Mouse (Mus musculus): ENCODE data around the gene Gm45062. TPM values are rescaled to one million over a fixed set of nuclear protein-coding genes. Genes with fewer than 3 reads are reported as not detected.
A peak's percentile ranks its signal among the peaks of the same experiment; 100 is the strongest.

Gene Gm45062
- total and polyA plus RNA-seq, 2 experiments from 2014 or later = 3.0 TPM; not detected in 1

DNA sequence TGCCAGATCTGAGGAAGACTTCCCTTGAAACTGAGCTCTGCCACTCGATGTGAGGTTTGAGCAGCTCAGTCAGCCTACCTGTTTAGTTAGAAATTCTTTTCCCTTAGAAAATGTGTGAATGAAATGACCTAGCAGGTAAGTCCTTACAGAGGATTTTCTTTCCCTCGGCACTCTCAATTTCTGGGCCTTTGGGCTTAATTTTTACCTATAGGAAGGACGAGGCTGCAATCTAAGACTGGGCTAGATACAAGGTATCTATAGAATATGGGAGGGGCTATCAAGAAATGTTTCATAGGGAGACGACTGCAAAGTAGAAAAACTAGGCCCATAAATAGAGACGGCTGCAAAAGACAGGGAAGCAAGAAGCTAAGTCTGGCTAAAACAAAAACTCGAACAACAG lies 934 bp upstream of the Gm45062 start:
- Histone ChIP-seq H3K4me2 (ENCODE audit: low read depth, low read length) (peak overlapping the region; percentile 77), H3K9me3 (replicated peaks; ENCODE audit: control insufficient read depth, low read length) (no peaks in the 10 kb centered on the region), H3K4me3 (ENCODE audit: low read depth, low read length) (peak overlapping the region; percentile 62), H3K4me1 (ENCODE audit: control insufficient read depth, insufficient read depth) (peaks cover 8% of the 10 kb centered on the region), H3K27me3 (ENCODE audit: control insufficient read depth, insufficient read depth, low read length) (no peaks in the 10 kb centered on the region), H3K27ac (ENCODE audit: low read depth) (peak overlapping the region; percentile 70), H3K9ac (replicated peaks; ENCODE audit: low read depth, low read length) (peak overlapping the region; percentile 76), H3K36me3 (replicated peaks; ENCODE audit: control insufficient read depth, insufficient read depth, low read length) (peaks cover 15% of the 10 kb centered on the region; the same call in 1 of the 2 replicates)
- WGBS = 6% methylated on average over 6 of the region's 6 CpGs
- DNase-seq (ENCODE audit: low spot score) = no peak
- no peak for TF ChIP-seq CTCF (IDR thresholded peaks at IDR 0.05; ENCODE audit: low read depth)
- TF ChIP-seq EP300 (IDR thresholded peaks at IDR 0.05; ENCODE audit: low read depth) = no peak
- no peak for ATAC-seq (ENCODE audit: insufficient read depth, low read depth)

DNA sequence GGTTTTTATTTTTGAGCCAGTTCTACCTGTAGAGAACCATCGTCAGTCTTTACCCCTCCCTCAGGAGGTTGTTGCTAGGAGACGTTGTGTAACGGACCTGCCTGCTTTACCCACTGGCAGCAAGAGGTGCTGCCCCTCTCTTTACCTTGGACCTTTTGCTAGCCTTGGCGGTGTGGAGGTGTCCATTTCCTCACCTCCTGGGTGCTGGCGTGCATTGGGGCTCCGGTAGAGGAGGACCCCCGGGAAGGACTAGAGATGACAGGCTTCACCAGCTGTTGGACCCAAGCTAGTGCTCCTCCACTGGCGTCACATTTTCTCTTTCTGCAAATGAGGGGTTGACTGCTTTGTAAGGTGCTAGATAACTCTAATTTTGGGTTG lies 406 bp downstream of the Gm45062 start:
- H3K27ac ChIP-seq (ENCODE audit: low read depth) = peak overlapping the region; percentile 28
- WGBS = 0% methylated on average over 8 of the region's 8 CpGs
- peaks cover 12% of the 10 kb centered on the region; the same call in 1 of the 2 replicates for H3K36me3 ChIP-seq (replicated peaks; ENCODE audit: control insufficient read depth, insufficient read depth, low read length)
- no peak for TF ChIP-seq EP300 (IDR thresholded peaks at IDR 0.05; ENCODE audit: low read depth)
- TF ChIP-seq CTCF (IDR thresholded peaks at IDR 0.05; ENCODE audit: low read depth) = no peak
- H3K4me2 ChIP-seq (ENCODE audit: low read depth, low read length) = peak overlapping the region; percentile 69
- ATAC-seq (ENCODE audit: insufficient read depth, low read depth) (no peak), DNase-seq (ENCODE audit: low spot score) (no peak)
- no peaks in the 10 kb centered on the region for H3K9me3 ChIP-seq (replicated peaks; ENCODE audit: control insufficient read depth, low read length)
- H3K9ac ChIP-seq (replicated peaks; ENCODE audit: low read depth, low read length) = peak overlapping the region; percentile 57
- H3K4me3 ChIP-seq (ENCODE audit: low read depth, low read length) = peak overlapping the region; percentile 62
- no peaks in the 10 kb centered on the region for H3K27me3 ChIP-seq (ENCODE audit: control insufficient read depth, insufficient read depth, low read length)
- peaks cover 8% of the 10 kb centered on the region for H3K4me1 ChIP-seq (ENCODE audit: control insufficient read depth, insufficient read depth)

DNA sequence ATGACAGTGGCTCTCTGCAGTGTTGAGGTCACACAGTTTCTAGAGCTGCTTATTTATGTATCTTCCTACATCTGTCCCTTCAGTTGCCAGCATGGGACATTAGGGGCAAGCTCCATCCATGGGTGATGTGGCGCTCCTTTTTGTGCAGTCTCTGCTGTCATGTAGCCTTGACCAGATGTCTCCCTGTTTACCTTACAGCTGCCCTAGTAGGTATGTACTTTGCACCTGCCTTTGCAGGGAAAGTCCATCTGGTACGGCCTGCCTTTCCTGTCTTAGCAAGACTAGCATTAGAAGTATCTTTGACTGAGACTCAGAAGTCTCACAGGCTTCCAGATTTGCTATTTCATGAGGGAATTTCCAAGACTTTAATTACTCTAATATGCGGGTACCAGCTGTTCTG lies 11.8 kb downstream of the Gm45062 start:
- Histone ChIP-seq H3K27ac (ENCODE audit: low read depth) (no peak overlapping the region), H3K9ac (replicated peaks; ENCODE audit: low read depth, low read length) (no peak overlapping the region), H3K9me3 (replicated peaks; ENCODE audit: control insufficient read depth, low read length) (no peaks in the 10 kb centered on the region), H3K36me3 (replicated peaks; ENCODE audit: control insufficient read depth, insufficient read depth, low read length) (0 out of 2 replicates have a peak, but pooled peaks cover 5% of the 10 kb centered on the region), H3K4me1 (ENCODE audit: control insufficient read depth, insufficient read depth) (no peaks in the 10 kb centered on the region), H3K27me3 (ENCODE audit: control insufficient read depth, insufficient read depth, low read length) (no peaks in the 10 kb centered on the region), H3K4me3 (ENCODE audit: low read depth, low read length) (no peak overlapping the region), H3K4me2 (ENCODE audit: low read depth, low read length) (no peak overlapping the region)
- no peak for TF ChIP-seq CTCF (IDR thresholded peaks at IDR 0.05; ENCODE audit: low read depth)
- no peak for TF ChIP-seq EP300 (IDR thresholded peaks at IDR 0.05; ENCODE audit: low read depth)
- DNase-seq (ENCODE audit: low spot score) = no peak
- 89% methylated on average over 3 of the region's 3 CpGs for WGBS
- no peak for ATAC-seq (ENCODE audit: insufficient read depth, low read depth)

DNA sequence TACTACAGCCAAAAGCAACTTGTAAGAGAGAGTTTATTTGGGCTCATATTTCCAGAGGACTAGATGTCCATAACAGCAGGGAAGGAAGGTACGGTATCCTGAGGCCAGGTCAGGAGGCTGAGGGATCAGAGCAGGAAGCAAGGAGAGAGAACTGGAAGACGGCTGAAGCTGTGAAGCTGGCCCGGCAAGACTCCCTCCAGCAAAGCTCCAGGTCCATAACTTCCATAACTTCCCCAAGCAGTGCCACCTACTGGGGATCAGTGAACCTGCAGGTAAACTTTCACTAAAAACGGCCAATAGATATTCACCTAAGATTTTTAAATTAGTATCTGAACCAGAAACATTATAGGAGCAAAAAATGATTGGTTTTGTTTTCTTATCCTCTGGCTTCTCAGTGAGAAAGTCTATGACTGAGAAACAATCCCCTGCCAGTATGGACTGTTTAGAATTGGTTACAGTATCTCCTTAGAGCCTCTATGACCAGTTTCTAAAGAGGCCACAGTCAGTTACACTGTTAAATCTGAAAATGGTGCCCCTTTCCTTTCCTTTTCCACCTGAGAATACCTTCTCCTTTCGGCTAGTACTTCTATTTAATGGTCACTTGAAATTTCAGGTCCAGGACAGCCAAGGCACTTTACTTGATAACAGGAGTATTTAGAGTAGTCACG lies 15.3 kb downstream of the Gm45062 start:
- ATAC-seq (ENCODE audit: insufficient read depth, low read depth) = no peak; the same call in 1 of the 2 replicates
- DNase-seq (ENCODE audit: low spot score) = peak; percentile 74
- no peaks in the 10 kb centered on the region for H3K9me3 ChIP-seq (replicated peaks; ENCODE audit: control insufficient read depth, low read length)
- TF ChIP-seq EP300 (IDR thresholded peaks at IDR 0.05; ENCODE audit: low read depth) (no peak), CTCF (IDR thresholded peaks at IDR 0.05; ENCODE audit: low read depth) (peak; percentile 68)
- WGBS = 29% methylated on average over 6 of the region's 6 CpGs
- H3K4me2 ChIP-seq (ENCODE audit: low read depth, low read length) = no peak overlapping the region
- 0 out of 2 replicates have a peak, but pooled peaks cover 5% of the 10 kb centered on the region for H3K36me3 ChIP-seq (replicated peaks; ENCODE audit: control insufficient read depth, insufficient read depth, low read length)
- no peak overlapping the region for H3K9ac ChIP-seq (replicated peaks; ENCODE audit: low read depth, low read length)
- H3K27ac ChIP-seq (ENCODE audit: low read depth) = peak overlapping the region; percentile 76
- H3K4me3 ChIP-seq (ENCODE audit: low read depth, low read length) = no peak overlapping the region
- no peaks in the 10 kb centered on the region for H3K27me3 ChIP-seq (ENCODE audit: control insufficient read depth, insufficient read depth, low read length)
- H3K4me1 ChIP-seq (ENCODE audit: control insufficient read depth, insufficient read depth) = no peaks in the 10 kb centered on the region

GRCm38 (mm10) chr6:8275098-8275497 lies 15.8 kb downstream of the Gm45062 start:
- Histone ChIP-seq H3K36me3 (replicated peaks; ENCODE audit: control insufficient read depth, insufficient read depth, low read length) (0 out of 2 replicates have a peak, but pooled peaks cover 5% of the 10 kb centered on the region), H3K9me3 (replicated peaks; ENCODE audit: control insufficient read depth, low read length) (no peaks in the 10 kb centered on the region), H3K4me2 (ENCODE audit: low read depth, low read length) (no peak overlapping the region), H3K27ac (ENCODE audit: low read depth) (peak overlapping the region; percentile 76), H3K27me3 (ENCODE audit: control insufficient read depth, insufficient read depth, low read length) (no peaks in the 10 kb centered on the region), H3K9ac (replicated peaks; ENCODE audit: low read depth, low read length) (no peak overlapping the region), H3K4me1 (ENCODE audit: control insufficient read depth, insufficient read depth) (no peaks in the 10 kb centered on the region), H3K4me3 (ENCODE audit: low read depth, low read length) (no peak overlapping the region)
- TF ChIP-seq EP300 (IDR thresholded peaks at IDR 0.05; ENCODE audit: low read depth) = no peak
- peak; percentile 72 for TF ChIP-seq CTCF (IDR thresholded peaks at IDR 0.05; ENCODE audit: low read depth)
- DNase-seq (ENCODE audit: low spot score) (peak; percentile 55), ATAC-seq (ENCODE audit: insufficient read depth, low read depth) (peak; percentile 66)
- WGBS = 13% methylated on average over 1 of the region's 1 CpGs

DNA sequence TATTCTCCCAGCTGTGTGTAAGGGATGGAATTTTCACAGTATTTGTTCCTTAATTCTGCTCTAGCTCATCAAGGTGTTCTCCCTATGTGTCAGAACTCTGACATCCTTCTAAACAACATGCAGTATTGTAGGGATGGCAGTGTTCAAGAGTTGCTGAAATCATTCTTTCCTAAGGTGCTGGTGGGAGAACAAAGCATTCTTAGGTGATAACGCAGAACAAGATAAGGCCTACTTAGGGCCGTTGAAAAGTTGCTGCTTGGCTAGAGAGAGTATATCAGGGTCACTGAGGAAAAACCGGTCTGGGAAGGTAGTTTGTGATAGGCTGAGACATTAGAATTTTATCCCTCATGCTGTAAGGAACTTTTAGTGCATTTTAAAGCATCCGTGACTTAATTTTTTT lies 17.2 kb downstream of the Gm45062 start:
- H3K27me3 ChIP-seq (ENCODE audit: control insufficient read depth, insufficient read depth, low read length) = no peaks in the 10 kb centered on the region
- no peaks in the 10 kb centered on the region for H3K4me1 ChIP-seq (ENCODE audit: control insufficient read depth, insufficient read depth)
- H3K9me3 ChIP-seq (replicated peaks; ENCODE audit: control insufficient read depth, low read length) = no peaks in the 10 kb centered on the region
- no peak for ATAC-seq (ENCODE audit: insufficient read depth, low read depth)
- WGBS = 22% methylated on average over 4 of the region's 4 CpGs
- no peak overlapping the region for H3K4me2 ChIP-seq (ENCODE audit: low read depth, low read length)
- no peak overlapping the region for H3K9ac ChIP-seq (replicated peaks; ENCODE audit: low read depth, low read length)
- no peak overlapping the region for H3K27ac ChIP-seq (ENCODE audit: low read depth)
- no peak overlapping the region for H3K4me3 ChIP-seq (ENCODE audit: low read depth, low read length)
- no peaks in the 10 kb centered on the region for H3K36me3 ChIP-seq (replicated peaks; ENCODE audit: control insufficient read depth, insufficient read depth, low read length)
- no peak for DNase-seq (ENCODE audit: low spot score)
- TF ChIP-seq EP300 (IDR thresholded peaks at IDR 0.05; ENCODE audit: low read depth) = no peak
- no peak for TF ChIP-seq CTCF (IDR thresholded peaks at IDR 0.05; ENCODE audit: low read depth)
